Mouse (Mus musculus) testis, adult 2 months (tissue): ENCODE results near the gene Sorcs2. TPM values are rescaled to one million over a fixed set of nuclear protein-coding genes. Genes with fewer than 3 reads are reported as not detected.

Experiments used
- H3K27ac ChIP-seq: fragments of 200-500 bp; 2 replicates; pipeline ENCODE4 v1.5.1; 2012; ENCODE audit warnings: low read depth, low read length; ENCODE audit not compliant: control insufficient read depth, insufficient read depth
- H3K27me3 ChIP-seq: fragments of 200-500 bp; 2 replicates; pipeline ENCODE4 v1.6.1; 2012; ENCODE audit warnings: mild to moderate bottlenecking, low read length, moderate library complexity; ENCODE audit not compliant: control insufficient read depth, insufficient read depth
- H3K36me3 ChIP-seq: fragments of 200-500 bp; 2 replicates; pipeline ENCODE4 v1.6.1; 2012; ENCODE audit warnings: mild to moderate bottlenecking, low read length; ENCODE audit not compliant: control insufficient read depth, insufficient read depth
- H3K4me1 ChIP-seq: fragments of 200-500 bp; 2 replicates; pipeline ENCODE4 v1.6.1; 2012; ENCODE audit warnings: low read length; ENCODE audit not compliant: control insufficient read depth, insufficient read depth
- H3K4me3 ChIP-seq: fragments of 200-500 bp; 2 replicates; pipeline ENCODE4 v1.5.1; 2012; ENCODE audit warnings: low read depth, mild to moderate bottlenecking, low read length, moderate library complexity, mixed read lengths; ENCODE audit not compliant: control insufficient read depth
- CTCF ChIP-seq: fragments of 200-500 bp; IDR thresholded peaks from 2 replicates; pipeline ENCODE4 v1.5.1; 2012; ENCODE audit warnings: low read depth, mild to moderate bottlenecking, inconsistent platforms, low read length, moderate library complexity; ENCODE audit not compliant: control insufficient read depth, insufficient read depth, insufficient replicate concordance
- POLR2A ChIP-seq: fragments of 200-500 bp; IDR thresholded peaks from 2 replicates; pipeline ENCODE4 v1.6.1; 2012; ENCODE audit warnings: low read depth, mild to moderate bottlenecking, inconsistent platforms, low read length, moderate library complexity; ENCODE audit not compliant: control insufficient read depth
- polyA plus RNA-seq: library from polyadenylated mRNA; depleted of rRNA; stranded (reverse); fragments of >200 nt; gene quantifications from 2 replicates; pipeline ENCODE4 v1.2.3, GENCODE M21; 2012; rRNA removed

Sorcs2 gene
- polyA plus RNA-seq, 1 experiment = 13.8 TPM

DNA sequence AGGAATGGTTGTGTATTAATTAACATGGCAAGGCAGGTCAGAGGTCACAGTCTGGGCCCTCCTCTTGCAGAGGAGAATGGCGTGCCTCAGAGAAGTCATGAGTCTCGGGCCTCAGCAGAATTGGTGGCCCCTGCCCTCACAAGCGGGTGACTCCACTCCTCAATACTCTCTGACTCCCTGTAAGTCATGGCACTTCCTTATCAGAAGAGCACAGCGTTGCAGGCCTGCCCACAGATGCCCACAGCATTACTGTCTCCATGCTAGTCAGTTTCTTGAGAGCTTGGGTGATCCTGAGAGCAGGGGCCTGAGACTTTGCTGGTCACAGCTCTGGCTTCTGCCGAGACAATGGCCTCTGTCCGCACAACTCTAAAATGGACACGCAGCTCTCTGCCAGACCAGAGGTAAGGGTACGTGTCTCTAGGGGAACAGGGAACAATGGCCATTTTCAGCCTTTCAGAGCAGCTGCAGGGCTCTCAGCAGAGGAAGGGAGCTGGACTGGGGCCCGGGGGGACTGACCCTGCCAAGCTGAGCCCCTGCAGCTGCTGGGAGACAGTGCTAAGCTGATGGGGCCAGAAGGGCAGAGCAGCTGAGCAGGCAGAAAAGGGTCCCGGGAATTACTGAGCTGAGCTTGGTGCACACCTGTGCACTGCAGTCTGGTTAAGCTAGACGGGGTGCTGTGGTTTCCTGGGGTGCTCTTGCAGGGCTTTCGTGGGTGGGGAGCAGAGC, 427.4 kb downstream of the Sorcs2 start:
- Histone ChIP-seq H3K27ac (no peak overlapping the region), H3K27me3 (no peaks in the 10 kb centered on the region), H3K36me3 (no peaks in the 10 kb centered on the region), H3K4me1 (no peaks in the 10 kb centered on the region; the same call in 1 of the 2 replicates), H3K4me3 (no peak overlapping the region)
- no peak for TF ChIP-seq POLR2A
- TF ChIP-seq CTCF = no peak

GRCm38 (mm10) chr5:35969857-35970256, 428.1 kb downstream of the Sorcs2 start:
- Histone ChIP-seq H3K27ac (no peak overlapping the region), H3K27me3 (no peaks in the 10 kb centered on the region), H3K4me3 (no peak overlapping the region), H3K4me1 (no peaks in the 10 kb centered on the region; the same call in 1 of the 2 replicates), H3K36me3 (no peaks in the 10 kb centered on the region)
- TF ChIP-seq POLR2A (no peak), CTCF (no peak)

Other genes with a start within 250 kb of the Sorcs2 start
- not detected in 2 replicates for gene Psapl1, start 194.1 kb downstream of the Sorcs2 start, polyA plus RNA-seq
- gene Grpel1, start 66.9 kb upstream of the Sorcs2 start, polyA plus RNA-seq = 18.2 and 18.5 TPM in 2 replicates
- 34.5 and 36.5 TPM in 2 replicates for gene Tada2b, start 86.1 kb upstream of the Sorcs2 start, polyA plus RNA-seq
- gene Ccdc96, start 86.4 kb upstream of the Sorcs2 start, polyA plus RNA-seq = 61.8 and 64.3 TPM in 2 replicates
- 79.2 and 89.7 TPM in 2 replicates for gene Tbc1d14, start 195.1 kb upstream of the Sorcs2 start, polyA plus RNA-seq